Mouse (Mus musculus) hindbrain, embryonic 15.5 days (tissue): Measurements from ENCODE around the gene Polr1b. TPM values are rescaled to one million over a fixed set of nuclear protein-coding genes. Genes with fewer than 3 reads are reported as not detected.

Experiments
- ATAC-seq: fragments of 200-750 bp; cut with Nextera tagmentation; 2 replicates; pipeline ENCODE4 v1.8.0; 2017; ENCODE audit warnings: low read depth, moderate number of reproducible peaks, moderate TSS enrichment; ENCODE audit not compliant: low FRiP score
- H3K27ac ChIP-seq: fragments of 300-500 bp; sonication (generic); replicated peaks from 2 replicates; pipeline ENCODE4 v1.5.1; 2015; ENCODE audit warnings: mild to moderate bottlenecking, inconsistent platforms
- H3K27me3 ChIP-seq: fragments of 300-500 bp; sonication (generic); 2 replicates; pipeline ENCODE4 v1.6.1; 2015; ENCODE audit warnings: control low read depth, inconsistent platforms
- H3K36me3 ChIP-seq: fragments of 300-500 bp; sonication (generic); 2 replicates; pipeline ENCODE4 v1.6.1; 2015; ENCODE audit warnings: control low read depth, inconsistent platforms
- H3K4me1 ChIP-seq: fragments of 300-500 bp; sonication (generic); replicated peaks from 2 replicates; pipeline ENCODE4 v1.6.1; 2015; ENCODE audit warnings: control low read depth, inconsistent platforms
- H3K4me2 ChIP-seq: fragments of 300-500 bp; sonication (generic); 2 replicates; pipeline ENCODE4 v1.6.1; 2015; ENCODE audit warnings: moderate library complexity, mild to moderate bottlenecking, inconsistent platforms
- H3K4me3 ChIP-seq: fragments of 300-500 bp; sonication (generic); 2 replicates; pipeline ENCODE4 v1.5.1; 2015; ENCODE audit warnings: mild to moderate bottlenecking, inconsistent platforms
- H3K9ac ChIP-seq: fragments of 300-500 bp; sonication (generic); 2 replicates; pipeline ENCODE4 v1.6.1; 2015; ENCODE audit warnings: inconsistent platforms
- H3K9me3 ChIP-seq: fragments of 300-500 bp; sonication (generic); 2 replicates; pipeline ENCODE4 v1.6.1; 2016; ENCODE audit warnings: control low read depth, inconsistent platforms
- WGBS: fragments of 180-500 bp; shearing (Covaris S2); methylation state at CpG from one replicate; pipeline ENCODE4 v1.1.7; 2015; 5-methylcytosine and 5-hydroxymethylcytosine counted together
- polyA plus RNA-seq: library from polyadenylated mRNA; unstranded; fragments of >200 nt; fragmentation: Nextera tagmentation; extraction: Ambion mirVana; gene quantifications from 2 replicates; pipeline ENCODE4 v1.2.1, GENCODE M21; 2015

The Polr1b gene
- polyA plus RNA-seq, 1 experiment from 2014 or later, result 16.0 TPM

DNA sequence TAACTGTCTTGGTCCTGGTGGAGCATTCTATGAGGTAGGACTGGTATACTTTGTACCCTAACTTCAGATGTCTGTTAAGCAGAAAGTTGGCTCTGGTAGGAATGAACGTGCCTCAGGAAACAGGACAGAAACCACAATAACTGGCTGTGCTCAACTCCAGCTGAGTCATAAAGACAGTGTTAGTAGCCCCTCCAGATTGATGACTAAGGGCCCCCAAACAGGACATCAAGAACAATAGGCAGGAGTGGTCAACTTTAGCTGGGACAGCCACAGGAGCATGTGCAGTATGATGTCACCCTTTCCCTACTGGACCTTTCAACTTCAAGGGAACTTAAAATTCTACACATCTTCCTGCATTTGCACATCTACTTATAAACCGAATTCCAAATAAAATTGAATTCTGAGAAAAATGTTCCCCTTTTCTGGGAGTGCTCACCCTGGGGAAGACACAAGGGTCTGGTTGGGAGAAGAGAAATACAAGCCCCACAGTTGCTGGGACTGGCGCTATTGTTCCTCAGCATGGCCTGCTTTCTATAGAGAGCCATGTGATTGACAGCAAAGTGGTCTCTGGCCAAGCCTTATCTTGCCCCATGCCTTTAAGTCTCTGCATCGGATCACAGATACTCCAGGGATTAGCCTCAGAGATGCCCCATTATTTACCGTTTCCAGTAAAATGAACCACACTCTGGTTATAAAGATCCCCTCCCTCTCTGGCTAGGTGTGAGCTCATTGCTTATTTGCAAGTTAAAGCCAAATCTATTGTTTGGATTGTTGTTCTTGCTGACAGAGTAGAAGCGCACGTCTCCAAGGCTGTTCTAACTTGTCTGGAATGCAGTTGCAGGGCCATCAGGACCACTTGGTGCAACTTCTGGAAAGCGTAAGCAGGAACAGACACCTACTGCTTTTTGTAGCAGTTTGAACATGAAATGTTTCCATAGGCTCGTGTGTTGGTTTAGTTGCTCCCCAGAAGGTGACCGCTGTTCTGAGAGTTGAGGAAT, 66.0 kb downstream of the Polr1b start:
- no peaks in the 10 kb centered on the region for H3K27me3 ChIP-seq
- ATAC-seq, result no peak
- 70% methylated on average over 10 of the region's 10 CpGs for WGBS

DNA sequence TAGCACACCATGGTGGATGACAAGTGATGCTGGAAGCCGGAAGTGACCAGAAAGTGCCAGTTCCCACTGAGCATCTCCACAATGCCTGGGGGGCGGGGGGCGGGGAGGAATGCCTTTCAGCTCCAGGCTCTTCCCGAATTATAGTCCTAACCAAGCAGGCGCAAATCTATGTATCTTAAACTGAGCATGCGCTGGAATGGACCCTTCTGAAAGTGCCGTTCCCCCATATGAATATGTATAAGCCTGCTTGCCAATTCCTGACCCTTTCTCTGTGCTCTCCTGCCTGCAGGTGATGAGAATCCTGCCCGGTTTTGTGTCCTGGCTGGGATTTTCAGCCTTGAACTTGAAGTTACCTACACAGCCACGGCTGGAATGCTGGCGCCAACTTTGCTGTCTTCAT, 72.6 kb downstream of the Polr1b start:
- Histone ChIP-seq H3K36me3 (no peaks in the 10 kb centered on the region), H3K9ac (no peak overlapping the region), H3K27ac (no peak overlapping the region), H3K4me1 (no peaks in the 10 kb centered on the region), H3K9me3 (no peaks in the 10 kb centered on the region), H3K4me3 (no peak overlapping the region), H3K4me2 (peak overlapping the region; percentile 28; the same call in 1 of the 2 replicates), H3K27me3 (no peaks in the 10 kb centered on the region)
- ATAC-seq, result no peak
- 48% methylated on average over 10 of the region's 10 CpGs for WGBS

More for the DNA sequence above, 66.0 kb downstream of the Polr1b start:
- H3K27ac ChIP-seq, result no peak overlapping the region
- H3K36me3 ChIP-seq, result no peaks in the 10 kb centered on the region
- no peaks in the 10 kb centered on the region for H3K9me3 ChIP-seq
- no peaks in the 10 kb centered on the region for H3K4me1 ChIP-seq
- no peak overlapping the region for H3K4me3 ChIP-seq
- H3K4me2 ChIP-seq, result no peak overlapping the region
- no peak overlapping the region for H3K9ac ChIP-seq

DNA sequence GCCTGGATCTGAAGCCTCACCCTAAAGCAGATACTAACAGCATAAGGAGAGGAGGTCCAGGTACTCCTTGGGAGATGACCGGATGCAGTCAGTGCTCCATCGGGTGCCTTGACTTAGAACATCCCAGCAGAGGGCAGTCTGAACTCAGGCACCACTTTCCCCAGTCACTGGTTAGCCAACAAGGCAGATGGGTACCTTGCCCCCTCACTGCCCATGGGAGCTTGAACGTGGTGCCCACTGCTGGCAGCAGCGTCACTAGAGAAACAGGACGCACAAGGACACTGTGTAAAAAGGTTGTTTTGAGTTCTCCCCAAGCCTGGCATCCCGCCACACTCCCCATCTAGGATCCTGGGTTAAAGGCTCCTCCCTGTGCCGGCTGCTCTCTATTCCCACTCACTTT, 73.7 kb downstream of the Polr1b start:
- WGBS, result 38% methylated on average over 7 of the region's 7 CpGs
- ATAC-seq, result peak; percentile 34; the same call in 1 of the 2 replicates
- Histone ChIP-seq H3K9me3 (no peaks in the 10 kb centered on the region), H3K4me2 (no peak overlapping the region), H3K4me1 (no peaks in the 10 kb centered on the region), H3K36me3 (no peaks in the 10 kb centered on the region), H3K9ac (no peak overlapping the region), H3K27me3 (no peaks in the 10 kb centered on the region), H3K4me3 (no peak overlapping the region), H3K27ac (no peak overlapping the region)

DNA sequence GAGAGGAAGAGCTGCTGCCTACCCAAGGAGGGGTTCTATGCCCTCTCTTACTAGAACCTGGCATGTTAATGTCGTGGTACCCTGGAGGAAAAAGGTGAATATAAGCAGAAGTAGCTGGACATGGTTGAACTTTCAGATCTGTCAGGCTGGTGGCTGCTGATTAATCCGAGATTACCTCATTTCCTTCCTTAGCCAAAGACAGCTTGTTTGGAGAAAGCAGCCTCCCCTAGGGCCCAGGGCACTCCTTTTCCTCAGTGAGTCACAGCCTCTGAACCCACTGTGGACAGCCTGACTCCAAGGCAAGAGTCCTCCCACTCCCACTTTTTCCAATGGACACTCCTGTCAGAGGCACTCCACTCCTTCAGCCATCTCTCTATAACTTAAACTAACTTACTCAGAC, 74.8 kb downstream of the Polr1b start:
- Histone ChIP-seq H3K4me2 (no peak overlapping the region), H3K4me3 (no peak overlapping the region), H3K36me3 (no peaks in the 10 kb centered on the region), H3K4me1 (no peaks in the 10 kb centered on the region), H3K27me3 (no peaks in the 10 kb centered on the region), H3K27ac (no peak overlapping the region), H3K9ac (no peak overlapping the region), H3K9me3 (no peaks in the 10 kb centered on the region)
- ATAC-seq, result no peak
- 76% methylated on average over 2 of the region's 2 CpGs for WGBS

Other genes starting within 250 kb of the Polr1b start
- 2.5 TPM in 2 replicates for gene Fbln7, start 238.0 kb upstream of the Polr1b start, polyA plus RNA-seq
- 12.0 and 13.7 TPM in 2 replicates for gene Zc3h8, start 156.9 kb upstream of the Polr1b start, polyA plus RNA-seq
- gene Zc3h6, start 133.6 kb upstream of the Polr1b start, polyA plus RNA-seq, result 2.9 and 4.3 TPM in 2 replicates
- gene Gm10762, start 133.3 kb upstream of the Polr1b start, polyA plus RNA-seq, result 21.8 and 21.9 TPM in 2 replicates
- gene Vinac1, start 52.8 kb upstream of the Polr1b start, polyA plus RNA-seq, result 0.75 and 0.83 TPM in 2 replicates
- 36.4 and 37.9 TPM in 2 replicates for gene Ttl, start 35.1 kb upstream of the Polr1b start, polyA plus RNA-seq
- gene Chchd5, start 28.7 kb downstream of the Polr1b start, polyA plus RNA-seq, result 19.8 and 20.6 TPM in 2 replicates
- gene Slc20a1, start 97.8 kb downstream of the Polr1b start, polyA plus RNA-seq, result 47.8 and 48.3 TPM in 2 replicates
- gene Ckap2l, start 196.2 kb downstream of the Polr1b start, polyA plus RNA-seq, result 10.6 and 11.3 TPM in 2 replicates
- gene Il1a, start 209.0 kb downstream of the Polr1b start, polyA plus RNA-seq, result 0.24 and 0.45 TPM in 2 replicates